Mouse (Mus musculus) heart, postnatal 0 days (tissue): ENCODE results near the gene Gm14226. TPM values are rescaled to one million over a fixed set of nuclear protein-coding genes. Genes with fewer than 3 reads are reported as not detected.
A peak's percentile ranks its signal among the peaks of the same experiment; 100 is the strongest.

Source experiments
- ATAC-seq: fragments of 200-750 bp; cut with Nextera tagmentation; 2 replicates; pipeline ENCODE4 v1.8.0; 2017; ENCODE audit warnings: low read depth, moderate number of reproducible peaks, moderate library complexity; ENCODE audit not compliant: insufficient read depth
- DNase-seq: peaks from one replicate; pipeline ENCODE4 v3.0.0-alpha.2; 2016; ENCODE audit warnings: low spot score
- H3K27ac ChIP-seq: fragments of 300-500 bp; sonication (generic); 2 replicates; pipeline ENCODE4 v1.5.1; 2014; ENCODE audit warnings: low read depth, mild to moderate bottlenecking
- H3K27me3 ChIP-seq: fragments of 300-500 bp; sonication (generic); 2 replicates; pipeline ENCODE4 v1.6.1; 2014; ENCODE audit warnings: low read length, mixed read lengths; ENCODE audit not compliant: control insufficient read depth, insufficient read depth
- H3K36me3 ChIP-seq: fragments of 300-500 bp; sonication (generic); replicated peaks from 2 replicates; pipeline ENCODE4 v1.6.1; 2014; ENCODE audit warnings: low read length, mixed read lengths; ENCODE audit not compliant: control insufficient read depth, insufficient read depth
- H3K4me1 ChIP-seq: fragments of 300-500 bp; sonication (generic); 2 replicates; pipeline ENCODE4 v1.6.1; 2014; ENCODE audit warnings: antibody characterized with exemption; ENCODE audit not compliant: control insufficient read depth, insufficient read depth
- H3K4me2 ChIP-seq: fragments of 300-500 bp; sonication (generic); 2 replicates; pipeline ENCODE4 v1.6.1; 2014; ENCODE audit warnings: low read depth, mild to moderate bottlenecking, low read length, moderate library complexity
- H3K4me3 ChIP-seq: fragments of 300-500 bp; sonication (generic); 2 replicates; pipeline ENCODE4 v1.5.1; 2014; ENCODE audit warnings: low read depth, low read length
- H3K9ac ChIP-seq: fragments of 300-500 bp; sonication (generic); replicated peaks from 2 replicates; pipeline ENCODE4 v1.6.1; 2014; ENCODE audit warnings: low read depth, low read length, mixed read lengths
- H3K9me3 ChIP-seq: fragments of 300-500 bp; sonication (generic); replicated peaks from 2 replicates; pipeline ENCODE4 v1.6.1; 2016; ENCODE audit warnings: low read length; ENCODE audit not compliant: control insufficient read depth
- CTCF ChIP-seq: IDR thresholded peaks from 2 replicates; pipeline ENCODE4 v1.5.1; 2016; ENCODE audit warnings: antibody characterized with exemption, control low read depth, low read depth
- EP300 ChIP-seq: IDR thresholded peaks from 2 replicates; pipeline ENCODE4 v1.6.1; 2016; ENCODE audit warnings: antibody characterized with exemption, low read depth
- WGBS: fragments of 180-500 bp; shearing (Covaris S2); extraction: QIAGEN DNeasy Blood & Tissue Kit; methylation state at CpG from one replicate; pipeline ENCODE4 v1.1.7; 2014; 5-methylcytosine and 5-hydroxymethylcytosine counted together
- polyA plus RNA-seq: library from polyadenylated mRNA; unstranded; fragments of >200 nt; fragmentation: Nextera tagmentation; extraction: Ambion mirVana; gene quantifications from 2 replicates; pipeline ENCODE4 v1.2.1, GENCODE M21; 2015
- total RNA-seq: library from RNA; depleted of rRNA; stranded (reverse); fragments of >200 nt; gene quantifications from 2 replicates; pipeline ENCODE4 v1.2.3, GENCODE M21; 2014; ENCODE audit warnings: low replicate concordance

The Gm14226 gene
- total and polyA plus RNA-seq, 2 experiments from 2014 or later: 0.22 TPM; not detected in 1

DNA sequence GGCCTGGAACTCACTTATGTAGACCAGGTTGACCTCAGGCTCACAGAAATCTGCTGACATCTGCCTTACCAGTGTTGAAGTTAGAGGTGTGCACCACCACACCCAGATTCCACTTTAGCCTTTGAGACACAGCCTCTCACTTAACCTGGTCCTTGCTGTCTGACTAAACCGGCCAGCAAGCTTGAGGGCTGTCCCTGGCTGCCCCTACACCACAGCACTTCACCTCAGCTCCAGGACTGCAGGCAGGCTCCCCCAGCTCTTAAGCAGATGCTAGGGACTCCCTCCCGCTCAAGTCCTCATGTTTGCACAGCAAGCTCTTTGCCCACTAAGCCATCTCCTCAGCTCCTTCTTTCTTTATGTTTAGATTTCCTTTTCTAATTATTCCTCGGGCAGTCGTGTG lies 21.9 kb downstream of the Gm14226 start:
- H3K4me2 ChIP-seq: no peak overlapping the region
- TF ChIP-seq EP300 (no peak), CTCF (no peak)
- no peak overlapping the region for H3K27ac ChIP-seq
- no peaks in the 10 kb centered on the region for H3K27me3 ChIP-seq
- ATAC-seq (no peak), DNase-seq (no peak)
- H3K4me3 ChIP-seq: no peak overlapping the region
- 70% methylated on average over 4 of the region's 4 CpGs for WGBS
- H3K9me3 ChIP-seq: no peaks in the 10 kb centered on the region
- H3K36me3 ChIP-seq: no peaks in the 10 kb centered on the region
- H3K4me1 ChIP-seq: no peaks in the 10 kb centered on the region
- no peak overlapping the region for H3K9ac ChIP-seq

DNA sequence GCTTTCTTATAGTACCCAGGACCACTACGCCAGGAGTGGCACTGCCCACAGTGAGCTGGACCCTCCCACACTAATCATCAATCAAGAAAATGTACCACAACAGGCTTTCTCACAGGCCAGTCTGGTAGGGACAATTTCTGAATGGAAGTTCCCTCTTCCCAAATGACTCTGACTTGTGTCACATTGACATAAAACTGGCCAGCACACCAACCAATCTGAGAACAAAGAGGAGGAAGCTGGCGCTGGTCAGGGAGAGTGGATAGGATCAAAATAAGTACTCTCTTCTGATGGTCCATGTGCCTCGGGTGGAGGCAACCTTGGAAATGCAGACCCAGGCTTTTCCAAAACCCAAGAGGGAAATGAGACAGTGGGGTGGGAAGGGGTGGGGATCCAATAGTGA lies 26.5 kb downstream of the Gm14226 start:
- no peaks in the 10 kb centered on the region for H3K36me3 ChIP-seq
- H3K4me2 ChIP-seq: no peak overlapping the region
- TF ChIP-seq CTCF (no peak), EP300 (no peak)
- ATAC-seq (no peak), DNase-seq (no peak)
- H3K27me3 ChIP-seq: no peaks in the 10 kb centered on the region
- WGBS: 50% methylated on average over 3 of the region's 3 CpGs
- H3K9ac ChIP-seq: no peak overlapping the region
- no peak overlapping the region for H3K27ac ChIP-seq
- H3K4me3 ChIP-seq: no peak overlapping the region
- no peaks in the 10 kb centered on the region for H3K4me1 ChIP-seq
- H3K9me3 ChIP-seq: no peaks in the 10 kb centered on the region

DNA sequence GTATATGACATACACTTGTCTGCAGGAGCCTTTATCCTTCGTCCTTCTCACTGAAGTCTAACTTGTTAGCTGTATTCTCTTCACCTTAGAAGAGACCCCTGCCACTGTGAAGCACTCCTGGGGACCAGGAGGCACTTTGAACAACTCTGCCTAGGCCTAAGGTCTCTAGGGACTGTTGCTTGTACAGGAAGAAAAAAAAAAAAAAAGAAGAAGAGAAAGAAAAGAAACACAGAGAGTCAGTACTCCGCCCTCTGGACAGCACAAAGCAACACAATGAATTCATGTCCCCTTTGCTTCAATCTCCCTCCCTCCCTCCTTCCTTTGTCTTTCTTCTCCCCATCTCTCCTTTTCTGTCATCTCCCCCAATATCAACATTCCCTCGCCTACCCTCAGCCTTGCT lies 27.0 kb downstream of the Gm14226 start:
- WGBS: 60% methylated on average over 3 of the region's 3 CpGs
- DNase-seq: no peak
- no peaks in the 10 kb centered on the region for H3K36me3 ChIP-seq

DNA sequence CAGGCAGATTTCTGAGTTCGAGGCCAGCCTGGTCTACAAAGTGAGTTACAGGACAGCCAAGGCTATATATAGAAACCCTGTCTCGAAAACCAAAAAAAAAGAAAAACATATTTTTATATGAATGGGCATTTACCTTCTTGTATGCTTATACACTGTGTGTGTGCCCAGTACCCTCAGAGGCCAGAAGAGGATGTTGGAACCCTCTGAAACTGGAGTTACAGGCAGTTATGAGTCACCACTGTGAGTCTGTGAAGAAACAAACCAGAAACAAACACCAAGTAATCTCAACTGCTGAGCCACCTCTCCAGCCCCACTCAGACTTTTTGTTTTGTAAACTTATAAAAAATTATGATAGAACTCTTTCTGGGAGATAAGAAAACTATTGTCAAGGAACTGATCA lies 28.7 kb downstream of the Gm14226 start:
- no peak overlapping the region for H3K9ac ChIP-seq
- ATAC-seq (no peak), DNase-seq (no peak)
- no peaks in the 10 kb centered on the region for H3K9me3 ChIP-seq
- H3K27me3 ChIP-seq: no peaks in the 10 kb centered on the region
- H3K4me2 ChIP-seq: no peak overlapping the region
- peaks cover 14% of the 10 kb centered on the region; the same call in 1 of the 2 replicates for H3K4me1 ChIP-seq
- TF ChIP-seq EP300 (no peak), CTCF (no peak)
- WGBS: 78% methylated on average over 2 of the region's 2 CpGs
- H3K27ac ChIP-seq: no peak overlapping the region
- no peak overlapping the region for H3K4me3 ChIP-seq
- no peaks in the 10 kb centered on the region for H3K36me3 ChIP-seq

More for the DNA sequence above, 27.0 kb downstream of the Gm14226 start:
- no peak for ATAC-seq
- Histone ChIP-seq H3K9ac (no peak overlapping the region), H3K4me1 (peaks cover 2% of the 10 kb centered on the region; the same call in 1 of the 2 replicates), H3K4me3 (no peak overlapping the region), H3K27me3 (no peaks in the 10 kb centered on the region), H3K9me3 (no peaks in the 10 kb centered on the region), H3K27ac (no peak overlapping the region), H3K4me2 (no peak overlapping the region)
- TF ChIP-seq CTCF (no peak), EP300 (no peak)

DNA sequence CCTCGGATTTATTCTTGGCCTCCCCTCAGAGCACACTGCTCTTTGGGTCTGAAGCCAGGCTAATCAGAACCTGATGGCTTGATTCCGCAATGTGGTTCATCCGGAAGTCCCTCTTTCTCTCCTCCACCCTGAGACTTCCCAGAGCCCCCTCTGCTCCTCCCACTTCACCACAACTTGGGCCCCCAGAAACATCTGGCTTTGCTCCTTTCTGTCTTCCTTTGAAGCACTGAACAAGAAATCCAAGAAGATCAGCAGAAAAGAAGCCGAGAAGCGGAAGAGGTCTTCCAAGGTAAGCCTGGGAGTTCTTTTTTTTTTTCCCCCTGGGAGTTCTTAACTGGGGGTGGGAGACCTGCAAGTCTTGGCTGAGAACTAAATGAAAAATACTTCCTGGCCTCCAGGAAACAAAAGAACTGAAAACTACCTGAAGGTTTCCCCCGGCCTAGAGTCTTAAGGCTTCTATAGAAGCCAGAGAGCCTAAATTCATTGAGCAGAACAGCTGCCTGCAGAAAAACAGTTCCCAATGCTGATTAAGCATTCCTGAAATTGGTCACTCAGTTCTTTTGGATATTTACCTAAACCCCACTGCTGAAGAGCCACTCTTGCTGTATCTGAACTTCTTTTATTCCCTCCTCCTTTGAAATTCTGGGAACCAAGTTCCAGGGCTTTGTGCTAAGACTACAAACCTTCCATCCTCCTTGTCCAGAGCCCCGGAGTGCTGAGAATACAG lies 29.5 kb downstream of the Gm14226 start:
- H3K27ac ChIP-seq: no peak overlapping the region
- TF ChIP-seq EP300: no peak
- TF ChIP-seq CTCF: no peak
- no peak overlapping the region for H3K4me3 ChIP-seq
- no peaks in the 10 kb centered on the region for H3K9me3 ChIP-seq
- WGBS: 58% methylated on average over 7 of the region's 7 CpGs
- no peak overlapping the region for H3K9ac ChIP-seq
- no peak for ATAC-seq
- peaks cover 17% of the 10 kb centered on the region; the same call in 1 of the 2 replicates for H3K4me1 ChIP-seq
- H3K27me3 ChIP-seq: no peaks in the 10 kb centered on the region
- DNase-seq: no peak
- no peak overlapping the region for H3K4me2 ChIP-seq
- H3K36me3 ChIP-seq: no peaks in the 10 kb centered on the region

DNA sequence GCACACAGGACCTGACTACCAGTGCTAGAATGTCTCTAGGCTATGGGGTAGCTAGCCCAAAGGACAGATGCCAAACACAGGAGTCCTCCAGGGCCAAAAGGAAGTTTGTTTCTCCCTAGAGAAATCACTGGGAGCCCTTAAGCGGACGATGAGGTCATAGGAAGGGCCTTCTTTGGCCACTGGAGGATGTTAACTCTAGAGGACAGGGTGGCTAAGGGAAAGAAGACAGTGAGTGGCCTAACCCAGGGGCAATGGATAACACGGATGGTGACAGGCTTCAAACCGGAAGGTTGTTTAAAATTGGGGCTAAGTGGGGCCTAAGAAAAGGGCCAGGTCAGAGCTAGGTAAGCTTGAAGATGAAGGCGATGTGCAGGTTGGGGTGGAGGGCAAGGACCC lies 32.0 kb downstream of the Gm14226 start:
- TF ChIP-seq EP300: no peak
- no peak for TF ChIP-seq CTCF
- no peaks in the 10 kb centered on the region for H3K27me3 ChIP-seq
- ATAC-seq: peak; percentile 25; the same call in 1 of the 2 replicates

More for the DNA sequence above, 32.0 kb downstream of the Gm14226 start:
- no peaks in the 10 kb centered on the region for H3K36me3 ChIP-seq
- H3K27ac ChIP-seq: peak overlapping the region; percentile 79
- peaks cover 17% of the 10 kb centered on the region; the same call in 1 of the 2 replicates for H3K4me1 ChIP-seq
- peak overlapping the region; percentile 93 for H3K4me2 ChIP-seq
- H3K4me3 ChIP-seq: peak overlapping the region; percentile 60
- no peak for DNase-seq
- peak overlapping the region; percentile 51 for H3K9ac ChIP-seq
- WGBS: 17% methylated on average over 5 of the region's 5 CpGs
- no peaks in the 10 kb centered on the region for H3K9me3 ChIP-seq
